ENCODE assay signal across 18 mouse cellular contexts in the genomic region with DNA sequence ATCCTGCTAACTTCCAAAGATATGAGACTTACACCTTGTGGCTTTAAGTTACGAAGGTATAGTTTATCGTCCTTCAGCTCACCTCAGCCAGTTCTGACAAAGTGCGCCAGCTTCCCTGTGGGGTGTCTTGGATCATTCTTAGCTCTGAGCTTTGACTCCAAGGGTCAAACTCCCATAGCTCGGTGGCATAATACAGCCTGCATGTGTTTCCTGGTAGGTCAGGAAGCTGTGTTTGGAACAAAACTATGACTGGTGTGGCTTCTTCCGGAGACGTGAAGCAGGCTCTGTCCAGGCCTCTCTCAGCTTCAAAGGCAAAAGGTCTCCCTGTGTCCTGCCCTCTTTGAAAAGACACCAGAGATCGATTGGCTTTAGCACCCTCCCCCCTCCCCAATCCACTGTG.
"Had no signal": no experiment of that assay in that cellular context is flagged by ENCODE, and none has a peak within 500 bp of the region (broad histone marks: within the 10 kb centered on the region; RNA-seq: fewer than 3 reads in every experiment).

No protein-coding gene starts in this region.

- H3K27me3 ChIP-seq: neural tube, embryonic 15.5 days had no signal

- ATAC-seq: midbrain, embryonic 13.5 days; midbrain, embryonic 16.5 days had no signal

- DNase-seq: lung, adult 18-20 months; lung, embryonic 14.5 days; lung, postnatal 10 days; lung, postnatal 4 days; retina, postnatal 1 day; right cerebral cortex, adult 18-20 months; right cerebral cortex, postnatal 25 days; right cerebral cortex, postnatal 4 days; spleen, adult 18-20 months; thymus, adult 2 months; thymus, postnatal 25 days; thymus, postnatal 4 days had no signal

- H3K4me2 ChIP-seq: lung, embryonic 14.5 days; midbrain, embryonic 13.5 days; neural tube, embryonic 13.5 days; neural tube, embryonic 15.5 days had no signal

- H3K9ac ChIP-seq: lung, embryonic 14.5 days; midbrain, embryonic 13.5 days; neural tube, embryonic 13.5 days; neural tube, embryonic 15.5 days had no signal

- H3K36me3 ChIP-seq: midbrain, embryonic 10.5 days; midbrain, embryonic 13.5 days; neural tube, embryonic 13.5 days; neural tube, embryonic 15.5 days had no signal

- H3K27ac ChIP-seq: midbrain, embryonic 13.5 days; neural tube, embryonic 13.5 days; neural tube, embryonic 15.5 days had no signal

- H3K4me3 ChIP-seq: midbrain, embryonic 10.5 days; midbrain, embryonic 13.5 days; myocyte; neural tube, embryonic 13.5 days; neural tube, embryonic 15.5 days had no signal

- H3K9me3 ChIP-seq: midbrain, embryonic 10.5 days; midbrain, embryonic 13.5 days; neural tube, embryonic 13.5 days; neural tube, embryonic 15.5 days had no signal
